Comparison of ENCODE assay signal across 11 mouse cellular contexts in genomic region chr9:119246826-119247225, GRCm38 (mm10). TPM values are rescaled to one million over a fixed set of nuclear protein-coding genes. Genes with fewer than 3 reads are reported as not detected.
DNase-seq lines count a peak whose midpoint lies in the region; ATAC-seq and TF ChIP-seq lines count a peak whose summit lies in the region.
"Had no signal": no experiment of that assay in that cellular context is flagged by ENCODE, and none has a peak within 500 bp of the region (broad histone marks: within the 10 kb centered on the region; RNA-seq: fewer than 3 reads in every experiment).

No protein-coding gene starts in this region.

- no peak for TF ChIP-seq CTCF in hindbrain, postnatal 0 days (IDR thresholded peaks at IDR 0.05; ENCODE audit: low read depth)

- no peaks in the 10 kb centered on the region for H3K9me3 ChIP-seq in hindbrain, postnatal 0 days (ENCODE audit: low read length)
- no peaks in the 10 kb centered on the region for H3K9me3 ChIP-seq in hindbrain, embryonic 16.5 days (ENCODE audit: control insufficient read depth, low read length)
- H3K9me3 ChIP-seq in forebrain, embryonic 16.5 days (ENCODE audit: control insufficient read depth, low read length), result no peaks in the 10 kb centered on the region
- H3K9me3 ChIP-seq: midbrain, embryonic 10.5 days had no signal

- no peaks in the 10 kb centered on the region for H3K27me3 ChIP-seq in hindbrain, postnatal 0 days (ENCODE audit: insufficient read depth, low read length)
- no peaks in the 10 kb centered on the region for H3K27me3 ChIP-seq in hindbrain, embryonic 16.5 days (replicated peaks; ENCODE audit: control insufficient read depth, insufficient read depth, low read length)
- no peaks in the 10 kb centered on the region for H3K27me3 ChIP-seq in forebrain, embryonic 16.5 days (replicated peaks; ENCODE audit: control insufficient read depth, insufficient read depth, low read length)

- no peaks in the 10 kb centered on the region for H3K4me1 ChIP-seq in hindbrain, postnatal 0 days (ENCODE audit: insufficient read depth, low read length)
- no peaks in the 10 kb centered on the region for H3K4me1 ChIP-seq in hindbrain, embryonic 16.5 days (ENCODE audit: control insufficient read depth, insufficient read depth, low read depth, low read length)
- no peaks in the 10 kb centered on the region for H3K4me1 ChIP-seq in forebrain, embryonic 16.5 days (replicated peaks; ENCODE audit: control insufficient read depth, insufficient read depth, low read length)
- H3K4me1 ChIP-seq: midbrain, embryonic 10.5 days had no signal

- no peak overlapping the region for H3K4me2 ChIP-seq in hindbrain, postnatal 0 days (ENCODE audit: low read depth, low read length)
- H3K4me2 ChIP-seq in hindbrain, embryonic 16.5 days (ENCODE audit: low read length), result no peak overlapping the region
- no peak overlapping the region for H3K4me2 ChIP-seq in forebrain, embryonic 16.5 days (ENCODE audit: low read length)

- 60% methylated on average over 5 of the region's 5 CpGs for WGBS in hindbrain, postnatal 0 days
- WGBS in hindbrain, embryonic 16.5 days, result 80% methylated on average over 5 of the region's 5 CpGs
- 83% methylated on average over 5 of the region's 5 CpGs for WGBS in forebrain, embryonic 16.5 days

- H3K4me3 ChIP-seq in hindbrain, postnatal 0 days (ENCODE audit: low read length), result no peak overlapping the region
- H3K4me3 ChIP-seq in hindbrain, embryonic 16.5 days (ENCODE audit: low read length), result no peak overlapping the region
- H3K4me3 ChIP-seq in forebrain, embryonic 16.5 days (replicated peaks; ENCODE audit: low read length), result no peak overlapping the region
- H3K4me3 ChIP-seq: midbrain, embryonic 10.5 days had no signal

- no peak for ATAC-seq in hindbrain, postnatal 0 days
- no peak for ATAC-seq in hindbrain, embryonic 16.5 days
- ATAC-seq in forebrain, embryonic 16.5 days, result no peak

- no peak overlapping the region for H3K9ac ChIP-seq in hindbrain, postnatal 0 days (replicated peaks; ENCODE audit: low read length)
- H3K9ac ChIP-seq in hindbrain, embryonic 16.5 days (ENCODE audit: low read depth, low read length), result no peak overlapping the region
- H3K9ac ChIP-seq in forebrain, embryonic 16.5 days (replicated peaks; ENCODE audit: low read depth, low read length), result no peak overlapping the region

- H3K27ac ChIP-seq in hindbrain, postnatal 0 days, result no peak overlapping the region
- no peak overlapping the region for H3K27ac ChIP-seq in hindbrain, embryonic 16.5 days (ENCODE audit: low read depth, low read length)
- H3K27ac ChIP-seq in forebrain, embryonic 16.5 days (ENCODE audit: low read length), result no peak overlapping the region
- H3K27ac ChIP-seq: midbrain, embryonic 10.5 days had no signal

- H3K36me3 ChIP-seq in hindbrain, postnatal 0 days (ENCODE audit: insufficient read depth, low read length), result peaks cover 5% of the 10 kb centered on the region; the same call in 1 of the 2 replicates
- H3K36me3 ChIP-seq in hindbrain, embryonic 16.5 days (ENCODE audit: control insufficient read depth, insufficient read depth, low read length), result peaks cover 5% of the 10 kb centered on the region
- H3K36me3 ChIP-seq in forebrain, embryonic 16.5 days (ENCODE audit: control insufficient read depth, insufficient read depth), result peaks cover 4% of the 10 kb centered on the region; the same call in 1 of the 2 replicates

- DNase-seq in hindbrain, postnatal 0 days (ENCODE audit: low spot score), result peak; percentile 40
- peak; percentile 10 to 43 for DNase-seq in adrenal gland, postnatal 36 days
- DNase-seq in cerebellum, postnatal 36 days, result peak; percentile 27 to 33
- DNase-seq in kidney, postnatal 4 days, result peak; percentile 50 to 65
- DNase-seq in frontal cortex, postnatal 14 days (ENCODE audit: low spot score in 2 of 2), result no peak
- no peak for DNase-seq in embryo, embryonic 11 days

RNA-seq across cellular contexts. Expression of gene Slc22a13, which starts 37.9 kb away (rescaled TPM):
- total RNA-seq in hindbrain, postnatal 0 days (2014; rRNA removed), result not detected in 2 replicates
- not detected in 2 replicates for polyA plus RNA-seq in hindbrain, postnatal 0 days (2015; fragmentation: Nextera tagmentation; extraction: Ambion mirVana)
- not detected in 2 replicates for polyA plus RNA-seq in hindbrain, embryonic 16.5 days (2015; fragmentation: Nextera tagmentation; extraction: Ambion mirVana)
- total RNA-seq in adrenal gland, postnatal 36 days (2021), result not detected
- 0.18 TPM in 1 of 2 replicates, not detected in the other for polyA plus RNA-seq in forebrain, embryonic 16.5 days (2015; fragmentation: Nextera tagmentation; extraction: Ambion mirVana)
- total RNA-seq: gastrocnemius, adult 8-10 months; layer of hippocampus, postnatal 10 days had no signal
- polyA plus RNA-seq: midbrain, embryonic 10.5 days had no signal

Comparison
In these comparisons a context has a peak if more than half of its experiments do, and no peak if none do; other contexts are left out.
1. DNase-seq: peak in hindbrain, postnatal 0 days (single experiment), adrenal gland, postnatal 36 days (2 of 2), cerebellum, postnatal 36 days (2 of 2) and kidney, postnatal 4 days (2 of 2); none in frontal cortex, postnatal 14 days (0 of 2) and embryo, embryonic 11 days (single experiment).